Mouse (Mus musculus): ENCODE data around the gene Zfp36l3. TPM values are rescaled to one million over a fixed set of nuclear protein-coding genes. Genes with fewer than 3 reads are reported as not detected.
"Not testable (repeated sequence)": the region's sequence is repeated elsewhere in the genome, so short reads cannot be mapped to it uniquely, and the experiment has no call there.

Gene Zfp36l3
- not detected in 2 replicates for polyA plus RNA-seq (2015; fragmentation: Nextera tagmentation; extraction: Ambion mirVana)

- H3K27ac ChIP-seq (replicated peaks) = no peak within 1 kb of the TSS
- ATAC-seq (ENCODE audit: low read depth) = no peak
- no peak within 1 kb of the TSS for H3K4me2 ChIP-seq
- H3K9ac ChIP-seq = no peak within 1 kb of the TSS
- H3K9me3 ChIP-seq = no peaks in the 10 kb centered on the region
- H3K4me3 ChIP-seq = no peak within 1 kb of the TSS
- no peaks in the 10 kb centered on the region for H3K36me3 ChIP-seq
- WGBS = 91% methylated on average over 12 of the region's 12 CpGs
- no peaks in the 10 kb centered on the region for H3K27me3 ChIP-seq
- H3K4me1 ChIP-seq (replicated peaks) = no peaks in the 10 kb centered on the region
Observed at GRCm38 (mm10) chrX:53776276-53776675, at the start of gene Zfp36l3. Gene Zfp36l3 (minus strand): TSS chrX:53776394.

- 32% methylated on average over 3 of the region's 3 CpGs for WGBS
- ATAC-seq (ENCODE audit: low read depth) = no peak
- no peak overlapping the region for H3K4me3 ChIP-seq
- no peak overlapping the region for H3K27ac ChIP-seq (replicated peaks)
- no peaks in the 10 kb centered on the region for H3K36me3 ChIP-seq
- H3K4me2 ChIP-seq = no peak overlapping the region
- H3K9ac ChIP-seq = no peak overlapping the region
- H3K9me3 ChIP-seq = no peaks in the 10 kb centered on the region
- H3K4me1 ChIP-seq (replicated peaks) = no peaks in the 10 kb centered on the region
- H3K27me3 ChIP-seq = no peaks in the 10 kb centered on the region
Observed at GRCm38 (mm10) chrX:53799074-53799473, 22.9 kb upstream of the Zfp36l3 start.

GRCm38 (mm10) chrX:53797519-53797918 lies 21.3 kb upstream of the Zfp36l3 start, which contains the start of gene Xlr:
Gene Xlr (minus strand): TSS chrX:53797706.
- not testable (repeated sequence) for H3K9me3 ChIP-seq; H3K4me1 ChIP-seq (replicated peaks); H3K4me2 ChIP-seq; H3K9ac ChIP-seq; H3K27me3 ChIP-seq; H3K27ac ChIP-seq (replicated peaks); H3K4me3 ChIP-seq; ATAC-seq (ENCODE audit: low read depth); H3K36me3 ChIP-seq
- 82% methylated on average over 11 of the region's 11 CpGs for WGBS

- Histone ChIP-seq H3K9ac (no peak within 1 kb of the TSS), H3K27ac (replicated peaks) (no peak within 1 kb of the TSS), H3K9me3 (peaks cover 9% of the 10 kb centered on the region; the same call in 1 of the 2 replicates), H3K4me2 (no peak within 1 kb of the TSS), H3K36me3 (no peaks in the 10 kb centered on the region), H3K4me1 (replicated peaks) (no peaks in the 10 kb centered on the region), H3K27me3 (no peaks in the 10 kb centered on the region), H3K4me3 (no peak within 1 kb of the TSS)
- ATAC-seq (ENCODE audit: low read depth) = no peak
- WGBS = 90% methylated on average over 16 of the region's 16 CpGs
Observed at GRCm38 (mm10) chrX:53757736-53758135, 18.5 kb downstream of the Zfp36l3 start, which contains the start of gene 1700013H16Rik. Gene 1700013H16Rik (minus strand): TSS chrX:53757831.

GRCm38 (mm10) chrX:53752851-53753250 lies 23.3 kb downstream of the Zfp36l3 start:
- H3K36me3 ChIP-seq = no peaks in the 10 kb centered on the region
- ATAC-seq (ENCODE audit: low read depth) = no peak
- H3K4me2 ChIP-seq = no peak overlapping the region
- WGBS = 89% methylated on average over 1 of the region's 1 CpGs
- no peaks in the 10 kb centered on the region for H3K27me3 ChIP-seq
- H3K4me3 ChIP-seq = no peak overlapping the region
- H3K9ac ChIP-seq = no peak overlapping the region
- H3K9me3 ChIP-seq = peaks cover 9% of the 10 kb centered on the region; the same call in 1 of the 2 replicates
- H3K27ac ChIP-seq (replicated peaks) = no peak overlapping the region
- H3K4me1 ChIP-seq (replicated peaks) = no peaks in the 10 kb centered on the region

GRCm38 (mm10) chrX:53728967-53729366 lies 47.2 kb downstream of the Zfp36l3 start:
- 88% methylated on average over 2 of the region's 2 CpGs for WGBS

GRCm38 (mm10) chrX:53724596-53724995 lies 51.6 kb downstream of the Zfp36l3 start, which contains the start of gene 4930502E18Rik:
Gene 4930502E18Rik (plus strand): TSS chrX:53724826.
- Histone ChIP-seq H3K27me3 (no peaks in the 10 kb centered on the region), H3K4me1 (replicated peaks) (no peaks in the 10 kb centered on the region), H3K4me2 (no peak within 1 kb of the TSS), H3K4me3 (no peak within 1 kb of the TSS), H3K9me3 (no peaks in the 10 kb centered on the region), H3K9ac (no peak within 1 kb of the TSS), H3K27ac (replicated peaks) (no peak within 1 kb of the TSS), H3K36me3 (no peaks in the 10 kb centered on the region)
- 76% methylated on average over 11 of the region's 11 CpGs for WGBS
- no peak for ATAC-seq (ENCODE audit: low read depth)

More at GRCm38 (mm10) chrX:53728967-53729366, 47.2 kb downstream of the Zfp36l3 start:
- Histone ChIP-seq H3K4me3 (no peak overlapping the region), H3K36me3 (no peaks in the 10 kb centered on the region), H3K9me3 (no peaks in the 10 kb centered on the region), H3K27ac (replicated peaks) (no peak overlapping the region), H3K9ac (no peak overlapping the region), H3K4me2 (no peak overlapping the region), H3K27me3 (no peaks in the 10 kb centered on the region), H3K4me1 (replicated peaks) (no peaks in the 10 kb centered on the region)
- no peak for ATAC-seq (ENCODE audit: low read depth)

Other genes with a start within 250 kb of the Zfp36l3 start
- gene Rtl8c, start 168.4 kb downstream of the Zfp36l3 start, polyA plus RNA-seq (2015; fragmentation: Nextera tagmentation; extraction: Ambion mirVana) = 175 and 204 TPM in 2 replicates
- gene Gm14597, start 167.4 kb downstream of the Zfp36l3 start, polyA plus RNA-seq (2015; fragmentation: Nextera tagmentation; extraction: Ambion mirVana) = not detected in 2 replicates
- gene Rtl8a, start 132.7 kb downstream of the Zfp36l3 start, polyA plus RNA-seq (2015; fragmentation: Nextera tagmentation; extraction: Ambion mirVana) = 217 and 224 TPM in 2 replicates
- gene Rtl8b, start 106.0 kb downstream of the Zfp36l3 start, polyA plus RNA-seq (2015; fragmentation: Nextera tagmentation; extraction: Ambion mirVana) = 166 and 176 TPM in 2 replicates
- gene 4930502E18Rik, start 51.6 kb downstream of the Zfp36l3 start, polyA plus RNA-seq (2015; fragmentation: Nextera tagmentation; extraction: Ambion mirVana) = 0.34 and 0.35 TPM in 2 replicates
- not detected in 2 replicates for gene 1700013H16Rik, start 18.6 kb downstream of the Zfp36l3 start, polyA plus RNA-seq (2015; fragmentation: Nextera tagmentation; extraction: Ambion mirVana)
- gene Xlr, start 21.3 kb upstream of the Zfp36l3 start, polyA plus RNA-seq (2015; fragmentation: Nextera tagmentation; extraction: Ambion mirVana) = 1.1 and 1.3 TPM in 2 replicates

Measured in neural tube, embryonic 13.5 days (tissue).